Mouse (Mus musculus) ES-Bruce4 (cell line): Measurements from ENCODE around the gene St3gal3. TPM values are rescaled to one million over a fixed set of nuclear protein-coding genes. Genes with fewer than 3 reads are reported as not detected.

ENCODE experiments used
- H3K27ac ChIP-seq: 2 replicates; pipeline ENCODE4 v1.5.1; 2012; ENCODE audit warnings: low read length, inconsistent platforms; ENCODE audit not compliant: insufficient read depth
- H3K27me3 ChIP-seq: 2 replicates; pipeline ENCODE4 v1.6.1; 2012; ENCODE audit warnings: mild to moderate bottlenecking, low read length, inconsistent platforms; ENCODE audit not compliant: control insufficient read depth, poor library complexity, insufficient read depth, severe bottlenecking
- H3K36me3 ChIP-seq: 2 replicates; pipeline ENCODE4 v1.6.1; 2012; ENCODE audit warnings: inconsistent platforms, mild to moderate bottlenecking, low read length, moderate library complexity; ENCODE audit not compliant: control insufficient read depth, poor library complexity, insufficient read depth, severe bottlenecking
- H3K4me1 ChIP-seq: one replicate; pipeline ENCODE4 v1.8.1; 2011; ENCODE audit warnings: low read length; ENCODE audit not compliant: control insufficient read depth, insufficient read depth
- H3K4me3 ChIP-seq: 2 replicates; pipeline ENCODE4 v1.5.1; 2011; ENCODE audit warnings: low read depth, mild to moderate bottlenecking, low read length
- H3K9ac ChIP-seq: 2 replicates; pipeline ENCODE4 v1.6.1; 2012; ENCODE audit warnings: low read depth, mild to moderate bottlenecking, inconsistent platforms; ENCODE audit not compliant: poor library complexity, severe bottlenecking
- H3K9me3 ChIP-seq: replicated peaks from 2 replicates; pipeline ENCODE4 v1.6.1; 2012; ENCODE audit warnings: mild to moderate bottlenecking, low read length, inconsistent platforms; ENCODE audit not compliant: control insufficient read depth, poor library complexity, insufficient read depth, severe bottlenecking
- CTCF ChIP-seq: IDR thresholded peaks from one replicate; pipeline ENCODE4 v1.8.1; 2011; ENCODE audit warnings: low read depth, low read length
- EP300 ChIP-seq: IDR thresholded peaks from 2 replicates; pipeline ENCODE4 v1.6.1; 2011; ENCODE audit warnings: low read depth, low read length; ENCODE audit not compliant: insufficient read depth
- POLR2A ChIP-seq: IDR thresholded peaks from one replicate; pipeline ENCODE4 v1.8.1; 2011; ENCODE audit warnings: low read length; ENCODE audit not compliant: insufficient read depth
- polyA plus RNA-seq: library from polyadenylated mRNA; stranded (reverse); fragments of >200 nt; gene quantifications from 2 replicates; pipeline ENCODE4 v1.2.4, GENCODE M21; 2011; ENCODE audit warnings: low read depth; ENCODE audit not compliant: missing spikeins, insufficient read depth, insufficient read length

The St3gal3 gene
- polyA plus RNA-seq, 1 experiment, result 13.9 TPM

GRCm38 (mm10) chr4:117923450-117923849 lies 211.3 kb downstream of the St3gal3 start:
- H3K9ac ChIP-seq, result no peak overlapping the region
- no peak for TF ChIP-seq POLR2A
- TF ChIP-seq CTCF, result no peak
- TF ChIP-seq EP300, result no peak
- no peak overlapping the region for H3K27ac ChIP-seq
- no peaks in the 10 kb centered on the region for H3K9me3 ChIP-seq
- no peak overlapping the region for H3K4me3 ChIP-seq
- no peaks in the 10 kb centered on the region; the same call in 1 of the 2 replicates for H3K27me3 ChIP-seq
- no peaks in the 10 kb centered on the region for H3K36me3 ChIP-seq
- H3K4me1 ChIP-seq, result no peaks in the 10 kb centered on the region

DNA sequence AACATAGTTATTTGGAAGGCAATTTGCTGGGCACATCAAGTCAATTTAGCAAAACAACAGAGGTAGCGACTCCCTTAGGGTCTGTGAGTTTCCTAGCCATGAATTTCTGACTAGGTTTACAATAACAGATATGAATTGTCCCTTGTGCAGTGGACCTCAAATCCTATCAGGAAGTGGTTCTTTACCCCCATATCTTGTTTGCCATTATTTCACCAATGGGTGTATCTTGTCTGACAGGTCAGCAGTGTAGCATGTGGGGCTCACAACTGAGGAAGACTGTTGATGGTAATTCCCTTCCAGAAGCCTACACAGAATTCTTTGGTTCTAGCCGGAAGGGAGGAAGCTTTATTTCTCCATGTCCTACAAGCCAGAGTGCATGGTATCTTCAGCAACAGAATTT lies 213.4 kb downstream of the St3gal3 start:
- Histone ChIP-seq H3K4me1 (no peaks in the 10 kb centered on the region), H3K36me3 (no peaks in the 10 kb centered on the region), H3K9me3 (no peaks in the 10 kb centered on the region), H3K9ac (no peak overlapping the region), H3K27me3 (no peaks in the 10 kb centered on the region), H3K4me3 (no peak overlapping the region), H3K27ac (no peak overlapping the region)
- TF ChIP-seq EP300 (no peak), CTCF (no peak), POLR2A (no peak)

- no peaks in the 10 kb centered on the region for H3K36me3 ChIP-seq
- no peak overlapping the region for H3K9ac ChIP-seq
- H3K27me3 ChIP-seq, result no peaks in the 10 kb centered on the region
- H3K27ac ChIP-seq, result no peak overlapping the region
- no peak for TF ChIP-seq POLR2A
- no peak for TF ChIP-seq CTCF
- no peak for TF ChIP-seq EP300
- H3K9me3 ChIP-seq, result no peaks in the 10 kb centered on the region
- no peak overlapping the region for H3K4me3 ChIP-seq
- H3K4me1 ChIP-seq, result no peaks in the 10 kb centered on the region
Measured at GRCm38 (mm10) chr4:117918762-117919161, 216.0 kb downstream of the St3gal3 start.

- TF ChIP-seq CTCF (no peak), POLR2A (no peak), EP300 (no peak)
- no peak overlapping the region for H3K4me3 ChIP-seq
- H3K36me3 ChIP-seq, result no peaks in the 10 kb centered on the region
- no peak overlapping the region for H3K9ac ChIP-seq
- no peaks in the 10 kb centered on the region for H3K27me3 ChIP-seq
- no peaks in the 10 kb centered on the region for H3K4me1 ChIP-seq
- H3K9me3 ChIP-seq, result no peaks in the 10 kb centered on the region
- no peak overlapping the region for H3K27ac ChIP-seq
Measured at GRCm38 (mm10) chr4:117918261-117918660, 216.5 kb downstream of the St3gal3 start.

DNA sequence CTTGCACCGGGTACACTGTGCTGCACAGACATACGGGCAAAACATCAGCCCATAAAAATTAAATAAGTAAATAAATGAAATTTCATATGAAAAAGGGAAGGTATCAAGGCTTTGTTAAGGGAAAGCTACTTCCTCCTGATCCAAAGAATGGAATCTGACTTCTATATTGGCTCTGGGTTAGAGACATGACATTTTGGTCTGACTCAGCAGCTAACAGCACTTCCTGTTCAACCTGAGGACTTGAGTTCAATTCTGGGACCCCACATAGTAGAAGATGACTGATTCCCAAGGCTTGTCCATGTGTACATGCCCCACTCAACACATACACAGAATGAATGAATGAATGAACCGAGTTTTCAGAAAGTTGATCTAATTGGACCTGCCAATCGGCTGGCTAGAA lies 216.9 kb downstream of the St3gal3 start:
- Histone ChIP-seq H3K9ac (no peak overlapping the region), H3K9me3 (no peaks in the 10 kb centered on the region), H3K36me3 (no peaks in the 10 kb centered on the region), H3K27me3 (no peaks in the 10 kb centered on the region), H3K27ac (no peak overlapping the region), H3K4me1 (peaks cover 2% of the 10 kb centered on the region), H3K4me3 (no peak overlapping the region)
- TF ChIP-seq EP300, result no peak

DNA sequence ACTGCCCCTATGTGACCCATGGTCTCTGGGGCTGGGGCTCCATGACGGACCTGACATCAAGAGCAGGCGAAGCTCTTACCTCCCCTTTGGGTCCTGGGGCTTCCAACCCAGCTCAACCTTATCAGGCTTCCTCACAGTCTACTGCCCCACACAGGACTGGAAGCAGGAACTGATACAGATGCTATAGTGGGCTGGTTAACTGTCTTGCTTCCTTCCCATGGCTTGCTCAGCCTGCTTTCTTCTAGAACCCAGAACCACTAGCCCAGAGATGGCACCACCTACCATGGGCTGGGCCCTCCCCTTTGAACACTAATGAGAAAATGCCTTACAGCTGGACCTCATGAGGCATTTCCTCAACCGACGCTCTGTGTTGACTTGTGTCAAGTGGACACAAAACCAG lies 217.3 kb downstream of the St3gal3 start:
- no peaks in the 10 kb centered on the region for H3K9me3 ChIP-seq
- H3K4me1 ChIP-seq, result peaks cover 2% of the 10 kb centered on the region
- H3K36me3 ChIP-seq, result no peaks in the 10 kb centered on the region
- no peaks in the 10 kb centered on the region for H3K27me3 ChIP-seq
- H3K9ac ChIP-seq, result no peak overlapping the region
- no peak overlapping the region for H3K4me3 ChIP-seq
- TF ChIP-seq EP300, result no peak
- H3K27ac ChIP-seq, result no peak overlapping the region
